Comparison of ENCODE assay signal across 9 mouse cellular contexts in the genomic region with DNA sequence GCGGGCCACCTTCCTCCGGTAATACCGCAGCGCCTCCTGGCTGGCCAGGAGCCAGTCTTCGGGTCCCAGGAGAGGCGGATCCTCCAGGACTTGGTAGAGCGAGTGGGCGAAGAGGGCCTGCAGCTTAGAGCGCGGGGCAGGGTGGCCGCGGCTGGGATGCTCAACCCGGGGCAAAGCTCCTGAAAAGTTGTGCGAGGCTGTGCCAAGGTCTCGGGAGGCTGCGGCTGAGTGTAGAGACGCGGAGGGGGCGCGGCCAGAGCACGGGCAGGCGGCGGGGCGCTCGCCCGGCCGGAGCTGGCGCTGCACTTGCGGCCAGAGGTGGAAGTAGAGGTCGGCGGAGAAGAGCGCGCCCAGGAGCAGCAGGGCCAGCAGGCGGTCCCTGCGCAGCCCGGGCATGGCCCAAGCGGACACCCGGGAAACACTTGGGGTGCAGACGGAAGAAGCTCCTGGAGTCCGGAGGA. TPM values are rescaled to one million over a fixed set of nuclear protein-coding genes. Genes with fewer than 3 reads are reported as not detected.
A peak's percentile ranks its signal among the peaks of the same experiment; 100 is the strongest.
DNase-seq lines count a peak whose midpoint lies in the region; ATAC-seq and TF ChIP-seq lines count a peak whose summit lies in the region.
"Had no signal": no experiment of that assay in that cellular context is flagged by ENCODE, and none has a peak within 500 bp of the region (broad histone marks: within the 10 kb centered on the region; RNA-seq: fewer than 3 reads in every experiment).

No protein-coding gene starts in this region.

- peaks cover 25% of the 10 kb centered on the region for H3K4me1 ChIP-seq in intestine, embryonic 15.5 days (replicated peaks)
- 0 out of 2 replicates have a peak, but pooled peaks cover 13% of the 10 kb centered on the region for H3K4me1 ChIP-seq in liver, postnatal 0 days (ENCODE audit: insufficient read depth)
- peaks cover 12% of the 10 kb centered on the region for H3K4me1 ChIP-seq in olfactory bulb, adult 2 months (ENCODE audit: control insufficient read depth, insufficient read depth, low read length)

- H3K4me2 ChIP-seq in intestine, embryonic 15.5 days (replicated peaks), result peak overlapping the region; percentile 97
- peak overlapping the region; percentile 71 for H3K4me2 ChIP-seq in liver, postnatal 0 days (ENCODE audit: low read depth, low read length)

- peak overlapping the region; percentile 82 for H3K4me3 ChIP-seq in gastrocnemius, adult 2 months
- peak overlapping the region; percentile 44 for H3K4me3 ChIP-seq in intestine, embryonic 15.5 days (replicated peaks)
- peak overlapping the region; percentile 58 for H3K4me3 ChIP-seq in liver, postnatal 0 days (ENCODE audit: low read depth, low read length)
- H3K4me3 ChIP-seq in olfactory bulb, adult 2 months (ENCODE audit: insufficient read depth, low read depth, low read length), result peak overlapping the region; percentile 40

- no peaks in the 10 kb centered on the region for H3K9me3 ChIP-seq in intestine, embryonic 15.5 days
- no peaks in the 10 kb centered on the region for H3K9me3 ChIP-seq in liver, postnatal 0 days (ENCODE audit: low read length)

- TF ChIP-seq CTCF in gastrocnemius, adult 2 months (IDR thresholded peaks at IDR 0.05), result peak; percentile 25
- 0 out of 2 replicates have a peak, but pooled peaks have one; percentile 10 for TF ChIP-seq CTCF in liver, postnatal 0 days (IDR thresholded peaks at IDR 0.05; ENCODE audit: low read depth)
- TF ChIP-seq CTCF in olfactory bulb, adult 2 months (IDR thresholded peaks at IDR 0.05; ENCODE audit: insufficient read depth, low read depth, low read length), result no peak

- H3K27ac ChIP-seq in gastrocnemius, adult 2 months, result peak overlapping the region; percentile 90
- H3K27ac ChIP-seq in intestine, embryonic 15.5 days, result 0 out of 2 replicates have a peak overlapping the region, but pooled peaks have one; percentile 17
- H3K27ac ChIP-seq in liver, postnatal 0 days (ENCODE audit: low read depth), result peak overlapping the region; percentile 97
- H3K27ac ChIP-seq in olfactory bulb, adult 2 months (ENCODE audit: insufficient read depth, low read depth, low read length), result no peak overlapping the region

- intact Hi-C loops in gastrocnemius, adult 2 months (cut with DNase I), result loop anchor here (5.0 kb wide), 1 partner anchor 49 kb away; no protein-coding TSS in a partner anchor

- ATAC-seq in intestine, embryonic 15.5 days, result peak; percentile 82
- peak; percentile 45 for ATAC-seq in liver, postnatal 0 days

- no peaks in the 10 kb centered on the region for H3K36me3 ChIP-seq in intestine, embryonic 15.5 days
- no peaks in the 10 kb centered on the region for H3K36me3 ChIP-seq in liver, postnatal 0 days (replicated peaks; ENCODE audit: insufficient read depth, low read length)

- no peak for TF ChIP-seq EP300 in liver, postnatal 0 days (IDR thresholded peaks at IDR 0.05; ENCODE audit: low read depth)

- peak overlapping the region; percentile 46 for H3K9ac ChIP-seq in intestine, embryonic 15.5 days
- peak overlapping the region; percentile 80 for H3K9ac ChIP-seq in liver, postnatal 0 days (replicated peaks)

- no peaks in the 10 kb centered on the region for H3K27me3 ChIP-seq in intestine, embryonic 15.5 days (replicated peaks)
- peaks cover 13% of the 10 kb centered on the region; the same call in 1 of the 2 replicates for H3K27me3 ChIP-seq in liver, postnatal 0 days (ENCODE audit: insufficient read depth, low read length)
- H3K27me3 ChIP-seq: CH12.LX had no signal

- DNase-seq in cerebellum, postnatal 14 days, result peak; percentile 23 to 30
- no peak for DNase-seq in cerebellum, adult 11-12 months
- peak; percentile 80 for DNase-seq in adrenal gland, postnatal 14 days
- DNase-seq in gastrocnemius, adult 2 months, result peak; percentile 73
- DNase-seq in liver, postnatal 0 days, result peak; percentile 55
- DNase-seq in T-cell, adult 2 months (ENCODE audit: low spot score), result no peak

- WGBS in intestine, embryonic 15.5 days, result 1% methylated on average over 40 of the region's 40 CpGs
- WGBS in liver, postnatal 0 days (ENCODE audit: insufficient replicate concordance), result 2% methylated on average over 37 of the region's 40 CpGs
- 4% methylated on average over 40 of the region's 40 CpGs for WGBS in olfactory bulb, adult 2 months

- TF ChIP-seq POLR2A in olfactory bulb, adult 2 months (IDR thresholded peaks at IDR 0.05; ENCODE audit: insufficient read depth, low read depth, low read length), result no peak

RNA-seq across cellular contexts. Expression of gene Fam20a, which starts 0.7 kb away (rescaled TPM):
- 6.0 and 9.0 TPM in 2 replicates for total RNA-seq in adrenal gland, postnatal 14 days (2021)
- 1 to 10 TPM; 1.2 to 2.7 TPM for total RNA-seq in gastrocnemius, adult 2 months (2021)
- 2.2 and 2.3 TPM in 2 replicates for polyA plus RNA-seq in intestine, embryonic 15.5 days (2015; fragmentation: Nextera tagmentation; extraction: Ambion mirVana)
- polyA plus RNA-seq in liver, postnatal 0 days (2015; fragmentation: Nextera tagmentation; extraction: Ambion mirVana), result 28.0 and 29.0 TPM in 2 replicates
- polyA plus RNA-seq in olfactory bulb, adult 2 months (2012; ENCODE audit: insufficient read depth, insufficient read length, low replicate concordance, missing spikeins), result not detected in 2 replicates

Comparison
In these comparisons a context has a peak if more than half of its experiments do, and no peak if none do; other contexts are left out.
1. DNase-seq: peak in cerebellum, postnatal 14 days (2 of 2), adrenal gland, postnatal 14 days (single experiment), gastrocnemius, adult 2 months (single experiment) and liver, postnatal 0 days (single experiment); none in cerebellum, adult 11-12 months (single experiment) and T-cell, adult 2 months (single experiment).
2. Peak in every context shown above with its lines, with median percentiles within 50 percentile points of each other: H3K4me3 ChIP-seq.